Mouse (Mus musculus): ENCODE measurements at regions not wholly inside any gene's neighbourhood (a gene's known extent, or its start where the extent isn't known, plus 50 kb on each side); places are given as distances from the start of the nearest gene placed in this dataset.

- DNase-seq, result no peak
Observed at GRCm38 (mm10) chr1:69375246-69375645, 267.4 kb upstream of the Erbb4 start.

GRCm38 (mm10) chr1:69370078-69370477 lies 262.2 kb upstream of the Erbb4 start:
- no peak for DNase-seq

- DNase-seq, result no peak
Observed at GRCm38 (mm10) chr1:69367531-69367930, 259.7 kb upstream of the Erbb4 start.

- DNase-seq, result no peak
Observed at GRCm38 (mm10) chr1:69364069-69364468, 256.2 kb upstream of the Erbb4 start.

DNA sequence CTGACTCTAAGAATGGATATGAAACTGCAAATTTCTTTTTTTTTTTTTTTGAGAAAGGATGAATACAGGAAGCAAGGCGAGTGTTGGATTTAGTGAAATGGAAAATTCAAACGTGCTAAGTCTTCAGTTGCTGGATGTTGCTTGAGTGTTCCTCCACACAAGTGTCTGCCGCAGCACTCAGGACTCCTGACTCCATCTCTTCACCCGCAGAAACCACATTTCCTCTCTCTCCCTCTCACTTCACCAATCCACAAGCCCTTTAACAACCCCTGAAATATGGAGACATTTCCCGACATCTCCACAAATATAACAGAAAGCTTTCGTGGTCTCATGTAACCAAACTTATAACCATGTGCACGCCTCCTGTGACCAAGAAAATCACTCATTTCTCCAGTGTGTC lies 249.7 kb upstream of the Erbb4 start:
- DNase-seq, result no peak

DNA sequence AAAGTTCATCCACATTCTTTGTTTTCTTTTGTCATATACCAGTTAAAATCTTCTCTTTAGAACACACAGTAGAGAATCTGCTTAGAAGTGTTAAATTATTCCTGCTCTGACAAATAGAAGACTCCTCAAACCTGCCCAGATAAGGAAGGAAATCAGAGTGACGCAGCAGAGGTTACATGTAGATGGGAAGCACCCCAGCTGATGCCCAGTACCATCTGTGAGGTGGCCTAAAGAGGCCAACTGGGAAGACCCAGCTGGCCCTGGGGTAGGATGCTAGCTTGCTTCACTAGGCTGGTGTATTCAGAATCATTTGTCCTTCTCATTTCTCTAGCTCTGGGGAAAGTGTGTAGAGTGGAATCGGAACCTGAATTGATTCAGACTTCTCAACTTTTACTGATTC lies 242.6 kb upstream of the Erbb4 start:
- no peak for DNase-seq

GRCm38 (mm10) chr1:69349826-69350225 lies 242.0 kb upstream of the Erbb4 start:
- no peak for DNase-seq

- no peak for DNase-seq
Observed at GRCm38 (mm10) chr1:69342100-69342499, 234.2 kb upstream of the Erbb4 start.

DNA sequence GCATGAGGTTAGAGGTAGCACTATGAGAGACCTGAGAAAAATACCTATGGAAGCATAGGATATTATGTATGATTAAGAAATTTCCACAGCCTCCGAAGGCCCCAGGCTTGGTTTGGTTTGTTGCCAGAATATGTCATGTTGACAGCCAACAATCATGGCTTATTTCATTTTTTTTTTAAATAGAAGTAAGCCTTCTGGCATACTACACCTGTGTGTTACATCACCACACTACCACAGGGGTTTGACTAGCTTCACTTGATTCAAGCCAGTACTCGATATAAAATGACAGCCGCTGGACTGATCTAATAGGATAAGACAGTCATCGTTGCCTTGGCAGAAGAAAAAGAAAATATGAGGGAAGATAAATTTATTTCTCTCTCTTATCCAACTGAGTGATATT lies 232.6 kb upstream of the Erbb4 start:
- DNase-seq, result no peak

DNA sequence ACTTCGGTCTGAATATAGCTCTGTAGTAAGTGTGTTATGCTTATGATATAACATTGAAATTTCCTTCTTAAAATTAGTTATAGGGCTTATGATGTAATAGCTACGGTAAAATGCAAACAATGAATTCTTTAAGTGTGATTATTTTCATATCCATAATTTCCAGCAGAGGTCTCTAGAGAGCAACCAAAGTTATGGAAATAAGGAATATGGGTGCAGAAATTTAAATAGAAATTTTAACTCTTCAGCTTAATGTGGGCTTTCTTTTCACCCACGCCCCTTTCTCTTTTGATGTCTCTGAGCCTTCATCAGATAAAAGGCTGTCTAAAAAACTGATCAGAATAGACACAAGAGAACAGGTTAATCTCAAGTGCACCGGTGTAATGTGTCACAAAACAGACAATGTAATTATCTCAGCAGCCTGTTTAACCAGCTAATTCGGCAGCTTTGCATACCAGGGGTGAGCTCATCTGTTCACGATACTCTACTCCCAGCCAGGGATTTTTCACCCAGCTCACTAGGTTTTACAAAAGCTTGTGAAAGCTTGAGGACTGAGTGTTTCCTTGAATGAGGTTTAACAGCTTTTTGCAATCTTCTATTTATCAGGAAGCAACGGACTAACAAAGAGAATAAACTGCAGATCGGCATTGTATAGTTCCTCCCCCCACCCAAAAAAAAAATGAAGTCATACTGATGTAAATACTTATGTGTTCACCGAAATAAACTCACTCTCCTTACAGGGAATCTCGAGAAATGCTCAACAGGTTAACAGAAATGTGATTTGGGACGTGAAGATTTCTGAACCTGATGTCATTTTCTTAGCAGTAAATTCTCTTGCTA lies 223.8 kb upstream of the Erbb4 start:
- DNase-seq, result no peak

GRCm38 (mm10) chr1:69329399-69329798 lies 221.5 kb upstream of the Erbb4 start:
- no peak for DNase-seq

DNA sequence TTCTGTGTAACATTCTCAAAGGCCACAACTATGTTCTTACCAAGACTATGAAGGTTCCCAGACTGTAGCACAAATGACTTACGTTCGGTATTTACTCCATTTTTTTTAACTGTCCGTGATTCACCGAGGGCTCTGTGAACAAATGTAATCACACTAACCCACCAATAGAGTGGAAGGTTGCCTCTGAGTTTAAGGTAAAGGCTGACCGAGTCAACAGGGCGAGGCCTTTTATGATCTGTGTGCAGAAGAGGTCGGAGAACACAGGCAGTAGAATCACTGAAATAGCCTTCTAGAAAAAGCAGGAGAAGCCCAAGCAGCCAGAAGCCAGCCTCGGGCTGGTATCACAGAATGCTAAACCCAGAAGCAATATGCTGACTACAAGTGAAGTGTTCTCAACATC lies 218.9 kb upstream of the Erbb4 start:
- no peak for DNase-seq

- DNase-seq, result no peak
Observed at GRCm38 (mm10) chr1:69319526-69319925, 211.7 kb upstream of the Erbb4 start.

DNA sequence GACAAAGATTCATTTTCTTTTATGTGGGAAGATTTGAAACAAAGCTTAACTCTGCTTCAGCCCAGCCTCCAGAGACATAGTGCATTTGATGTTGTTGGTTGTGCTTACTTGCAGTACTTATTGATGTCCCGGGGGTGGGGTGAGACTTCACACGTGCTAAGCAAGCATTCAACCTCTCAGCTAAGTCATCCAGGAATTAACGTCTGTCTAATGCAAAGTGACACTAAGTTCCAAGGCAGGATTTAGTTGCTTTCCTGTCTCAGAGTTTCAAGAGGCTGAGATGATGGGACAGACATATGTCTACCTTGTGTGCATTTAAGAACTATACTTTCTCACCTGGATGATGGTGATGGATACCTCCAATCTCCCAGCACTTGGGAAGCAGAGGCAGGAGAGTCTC lies 189.0 kb upstream of the Erbb4 start:
- no peak for DNase-seq

- no peak for DNase-seq
Observed at GRCm38 (mm10) chr1:69291329-69291728, 183.5 kb upstream of the Erbb4 start.

DNA sequence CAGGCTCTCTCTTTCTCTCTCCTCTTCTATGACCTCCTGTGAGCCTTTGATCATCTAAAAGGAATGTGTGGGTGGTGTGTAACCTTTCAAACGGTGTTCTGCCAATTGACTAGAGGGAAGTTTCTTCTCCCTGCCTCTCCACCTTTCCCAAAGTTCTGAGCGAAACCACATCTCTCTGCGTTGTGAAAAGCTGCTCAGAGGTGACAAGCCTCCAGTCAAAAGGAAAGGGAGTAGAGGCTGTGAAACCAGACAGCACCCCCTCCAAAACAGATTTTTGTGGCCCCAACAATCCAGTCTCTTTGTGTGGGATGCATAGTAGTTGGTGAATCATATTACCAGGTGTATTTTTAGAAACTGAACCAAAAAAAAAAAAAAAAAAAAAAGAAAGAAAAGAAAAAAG lies 178.5 kb upstream of the Erbb4 start:
- no peak for DNase-seq

GRCm38 (mm10) chr1:69277428-69277827 lies 169.6 kb upstream of the Erbb4 start:
- DNase-seq, result no peak

- DNase-seq, result no peak
Observed at GRCm38 (mm10) chr1:69247691-69248090, 139.8 kb upstream of the Erbb4 start.

GRCm38 (mm10) chr1:69242289-69242909 lies 134.5 kb upstream of the Erbb4 start:
- no peak for DNase-seq

- peak; percentile 65 for DNase-seq
Observed at GRCm38 (mm10) chr1:69241502-69242214, 133.8 kb upstream of the Erbb4 start.

DNA sequence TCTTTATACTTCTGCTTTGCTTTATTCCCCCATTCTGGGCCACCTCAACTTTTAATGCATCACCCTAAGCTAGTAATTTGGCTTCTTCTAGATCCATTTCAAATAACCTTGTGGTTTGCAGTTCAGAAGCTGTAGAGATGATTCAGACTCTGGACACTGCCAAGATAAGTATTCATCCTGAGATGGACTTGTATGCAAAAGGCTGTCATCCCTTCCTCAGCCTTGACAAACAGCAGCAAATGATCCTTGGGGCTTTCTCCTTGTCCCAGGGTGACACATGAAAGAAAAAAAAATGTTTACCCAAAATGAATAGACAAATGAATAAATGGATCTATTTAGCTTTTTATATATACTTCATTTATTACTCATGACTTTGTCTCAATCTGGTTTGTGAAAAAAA lies 120.0 kb upstream of the Erbb4 start:
- no peak for DNase-seq

GRCm38 (mm10) chr1:69212896-69213500 lies 105.1 kb upstream of the Erbb4 start:
- DNase-seq, result no peak

- DNase-seq, result no peak
Observed at GRCm38 (mm10) chr1:69202745-69203144, 94.9 kb upstream of the Erbb4 start.

All from heart, postnatal 4 days (tissue).